Mouse (Mus musculus) liver, embryonic 16.5 days (tissue): ENCODE results near the gene Tmc8. TPM values are rescaled to one million over a fixed set of nuclear protein-coding genes. Genes with fewer than 3 reads are reported as not detected.

Experiments used
- ATAC-seq: fragments of 200-750 bp; cut with Nextera tagmentation; 2 replicates; pipeline ENCODE4 v1.8.0; 2017; ENCODE audit warnings: low read depth, mild to moderate bottlenecking, moderate number of reproducible peaks, moderate library complexity
- H3K27ac ChIP-seq: fragments of 300-500 bp; sonication (generic); 2 replicates; pipeline ENCODE4 v1.5.1; 2014; ENCODE audit warnings: mild to moderate bottlenecking, low read length
- H3K27me3 ChIP-seq: fragments of 300-500 bp; sonication (generic); 2 replicates; pipeline ENCODE4 v1.6.1; 2014; ENCODE audit warnings: low read depth, low read length, mixed read lengths; ENCODE audit not compliant: control insufficient read depth, insufficient read depth
- H3K36me3 ChIP-seq: fragments of 300-500 bp; sonication (generic); 2 replicates; pipeline ENCODE4 v1.6.1; 2014; ENCODE audit warnings: mild to moderate bottlenecking; ENCODE audit not compliant: control insufficient read depth, insufficient read depth
- H3K4me1 ChIP-seq: fragments of 300-500 bp; sonication (generic); 2 replicates; pipeline ENCODE4 v1.6.1; 2014; ENCODE audit warnings: low read depth, low read length, mixed read lengths; ENCODE audit not compliant: control insufficient read depth
- H3K4me2 ChIP-seq: fragments of 300-500 bp; sonication (generic); 2 replicates; pipeline ENCODE4 v1.6.1; 2014; ENCODE audit warnings: low read depth, low read length, mixed read lengths
- H3K4me3 ChIP-seq: fragments of 300-500 bp; sonication (generic); 2 replicates; pipeline ENCODE4 v1.5.1; 2014; ENCODE audit warnings: low read depth, mild to moderate bottlenecking, low read length
- H3K9ac ChIP-seq: fragments of 300-500 bp; sonication (generic); 2 replicates; pipeline ENCODE4 v1.6.1; 2014; ENCODE audit warnings: low read depth, low read length
- H3K9me3 ChIP-seq: fragments of 300-500 bp; sonication (generic); replicated peaks from 2 replicates; pipeline ENCODE4 v1.6.1; 2016; ENCODE audit warnings: low read length; ENCODE audit not compliant: control insufficient read depth
- WGBS: fragments of 180-500 bp; shearing (Covaris S2); extraction: QIAGEN DNeasy Blood & Tissue Kit; methylation state at CpG from one replicate; pipeline ENCODE4 v1.1.7; 2014; ENCODE audit not compliant: insufficient replicate concordance; 5-methylcytosine and 5-hydroxymethylcytosine counted together
- polyA plus RNA-seq: library from polyadenylated mRNA; unstranded; fragments of >200 nt; fragmentation: Nextera tagmentation; extraction: Ambion mirVana; gene quantifications from 2 replicates; pipeline ENCODE4 v1.2.1, GENCODE M21; 2015

Tmc8 gene
- polyA plus RNA-seq, 1 experiment from 2014 or later = 16.3 TPM

- ATAC-seq = no peak
- peaks cover 34% of the 10 kb centered on the region for H3K4me1 ChIP-seq
- 17% methylated on average over 12 of the region's 12 CpGs for WGBS
- peak overlapping the region; percentile 99 for H3K27ac ChIP-seq
- peak overlapping the region; percentile 95 for H3K9ac ChIP-seq
- H3K36me3 ChIP-seq = peaks cover 45% of the 10 kb centered on the region
- H3K4me3 ChIP-seq = peak overlapping the region; percentile 87
- peak overlapping the region; percentile 97 for H3K4me2 ChIP-seq
- no peaks in the 10 kb centered on the region for H3K9me3 ChIP-seq
- H3K27me3 ChIP-seq = no peaks in the 10 kb centered on the region
Observed at GRCm38 (mm10) chr11:117778851-117779433, 2.9 kb upstream of the Tmc8 start.

GRCm38 (mm10) chr11:117779434-117780198 lies 2.3 kb upstream of the Tmc8 start:
- Histone ChIP-seq H3K9me3 (no peaks in the 10 kb centered on the region), H3K9ac (peak overlapping the region; percentile 95), H3K36me3 (peaks cover 44% of the 10 kb centered on the region), H3K27ac (peak overlapping the region; percentile 99), H3K4me2 (peak overlapping the region; percentile 97), H3K27me3 (no peaks in the 10 kb centered on the region), H3K4me1 (peaks cover 41% of the 10 kb centered on the region), H3K4me3 (peak overlapping the region; percentile 87)
- ATAC-seq = peak; percentile 39
- WGBS = under 1% methylated on average over 38 of the region's 38 CpGs

GRCm38 (mm10) chr11:117780199-117780515 lies 1.7 kb upstream of the Tmc8 start:
- Histone ChIP-seq H3K36me3 (peaks cover 44% of the 10 kb centered on the region), H3K27ac (peak overlapping the region; percentile 99), H3K27me3 (no peaks in the 10 kb centered on the region), H3K9me3 (no peaks in the 10 kb centered on the region), H3K4me3 (peak overlapping the region; percentile 87), H3K4me2 (peak overlapping the region; percentile 97), H3K9ac (peak overlapping the region; percentile 95), H3K4me1 (peaks cover 45% of the 10 kb centered on the region)
- 0 out of 2 replicates have a peak, but pooled peaks have one; percentile 0 for ATAC-seq
- 0% methylated on average over 17 of the region's 17 CpGs for WGBS

GRCm38 (mm10) chr11:117780582-117781111 lies 1.2 kb upstream of the Tmc8 start:
- peaks cover 46% of the 10 kb centered on the region for H3K4me1 ChIP-seq
- WGBS = under 1% methylated on average over 19 of the region's 19 CpGs
- peak overlapping the region; percentile 97 for H3K4me2 ChIP-seq
- H3K27ac ChIP-seq = peak overlapping the region; percentile 99
- peak; percentile 73 for ATAC-seq
- H3K4me3 ChIP-seq = peak overlapping the region; percentile 87
- H3K27me3 ChIP-seq = no peaks in the 10 kb centered on the region
- H3K9me3 ChIP-seq = no peaks in the 10 kb centered on the region
- H3K9ac ChIP-seq = peak overlapping the region; percentile 95
- H3K36me3 ChIP-seq = peaks cover 43% of the 10 kb centered on the region

- Histone ChIP-seq H3K36me3 (peaks cover 37% of the 10 kb centered on the region), H3K4me3 (peak overlapping the region; percentile 87), H3K27ac (peak overlapping the region; percentile 99), H3K27me3 (no peaks in the 10 kb centered on the region), H3K4me1 (peaks cover 49% of the 10 kb centered on the region), H3K4me2 (peak overlapping the region; percentile 97), H3K9ac (peak overlapping the region; percentile 90), H3K9me3 (no peaks in the 10 kb centered on the region)
- peak; percentile 5 for ATAC-seq
- WGBS = 5% methylated on average over 18 of the region's 18 CpGs
Observed at GRCm38 (mm10) chr11:117781199-117781821, 566 bp upstream of the Tmc8 start.

- Histone ChIP-seq H3K27ac (peak overlapping the region; percentile 99), H3K27me3 (no peaks in the 10 kb centered on the region), H3K9ac (peak overlapping the region; percentile 90), H3K36me3 (peaks cover 36% of the 10 kb centered on the region), H3K4me3 (peak overlapping the region; percentile 87), H3K4me2 (peak overlapping the region; percentile 97), H3K4me1 (peaks cover 47% of the 10 kb centered on the region), H3K9me3 (no peaks in the 10 kb centered on the region)
- no peak for ATAC-seq
- 10% methylated on average over 9 of the region's 9 CpGs for WGBS
Observed at GRCm38 (mm10) chr11:117782705-117783034, 794 bp downstream of the Tmc8 start.

- H3K9ac ChIP-seq = peak overlapping the region; percentile 90
- peak overlapping the region; percentile 87 for H3K4me3 ChIP-seq
- H3K27me3 ChIP-seq = no peaks in the 10 kb centered on the region
- 0 out of 2 replicates have a peak, but pooled peaks have one; percentile 2 for ATAC-seq
- peaks cover 42% of the 10 kb centered on the region for H3K4me1 ChIP-seq
- H3K27ac ChIP-seq = peak overlapping the region; percentile 99
- peak overlapping the region; percentile 97 for H3K4me2 ChIP-seq
- H3K9me3 ChIP-seq = no peaks in the 10 kb centered on the region
- under 1% methylated on average over 31 of the region's 31 CpGs for WGBS
- H3K36me3 ChIP-seq = peaks cover 34% of the 10 kb centered on the region
Observed at GRCm38 (mm10) chr11:117783089-117783488, 1.2 kb downstream of the Tmc8 start.

GRCm38 (mm10) chr11:117783683-117784309 lies 1.9 kb downstream of the Tmc8 start:
- Histone ChIP-seq H3K4me2 (peak overlapping the region; percentile 97), H3K27me3 (no peaks in the 10 kb centered on the region), H3K27ac (peak overlapping the region; percentile 99), H3K9me3 (no peaks in the 10 kb centered on the region), H3K4me3 (peak overlapping the region; percentile 87), H3K4me1 (peaks cover 35% of the 10 kb centered on the region), H3K9ac (peak overlapping the region; percentile 90), H3K36me3 (peaks cover 33% of the 10 kb centered on the region)
- peak; percentile 22 for ATAC-seq
- WGBS = 38% methylated on average over 10 of the region's 10 CpGs
